Mouse (Mus musculus): Measurements from ENCODE around the gene Fars2.

The Fars2 gene

GRCm38 (mm10) chr13:36285235-36285634 is 168.0 kb downstream of the Fars2 start:
- in situ Hi-C loops (cut with MboI; ENCODE audit: low sequenced_read_pairs), result loop anchor here (25.0 kb wide), 1 partner anchor 1027 kb away; no protein-coding TSS in a partner anchor

GRCm38 (mm10) chr13:36293511-36293910 is 176.3 kb downstream of the Fars2 start:
- in situ Hi-C loops (cut with MboI; ENCODE audit: low sequenced_read_pairs), result loop anchor here (25.0 kb wide), 1 partner anchor 1019 kb away; no protein-coding TSS in a partner anchor

DNA sequence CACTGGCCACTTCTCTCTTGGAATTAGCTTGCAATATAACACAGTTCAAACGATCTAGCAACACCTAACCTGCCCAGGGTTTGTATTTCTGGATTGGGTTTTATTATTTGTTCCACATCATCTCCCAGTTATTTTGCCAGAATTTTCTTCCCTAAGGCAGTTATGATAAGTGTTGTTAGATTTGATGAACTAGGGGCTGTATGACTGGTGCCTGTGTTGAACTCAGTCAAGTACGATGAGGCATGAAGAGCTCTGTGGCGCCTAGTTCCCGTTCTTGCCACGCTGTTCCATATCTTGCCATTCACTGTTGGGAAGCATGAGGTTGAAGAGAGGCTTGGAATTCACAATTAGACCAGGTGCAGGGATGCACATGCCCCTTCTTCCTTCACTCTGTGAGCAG is 177.3 kb downstream of the Fars2 start:
- in situ Hi-C loops (cut with MboI; ENCODE audit: low sequenced_read_pairs), result loop anchor here (25.0 kb wide), 1 partner anchor 1018 kb away; no protein-coding TSS in a partner anchor

GRCm38 (mm10) chr13:36295848-36296247 is 178.6 kb downstream of the Fars2 start:
- in situ Hi-C loops (cut with MboI; ENCODE audit: low sequenced_read_pairs), result loop anchor here (25.0 kb wide), 1 partner anchor 1016 kb away; no protein-coding TSS in a partner anchor

- in situ Hi-C loops (cut with MboI; ENCODE audit: low sequenced_read_pairs), result loop anchor here (25.0 kb wide), 1 partner anchor 1016 kb away; no protein-coding TSS in a partner anchor
Measured at GRCm38 (mm10) chr13:36296574-36296973, 179.4 kb downstream of the Fars2 start.

GRCm38 (mm10) chr13:36297950-36298781 is 181.0 kb downstream of the Fars2 start:
- in situ Hi-C loops (cut with MboI; ENCODE audit: low sequenced_read_pairs), result loop anchor here (25.0 kb wide), 1 partner anchor 1014 kb away; no protein-coding TSS in a partner anchor

- in situ Hi-C loops (cut with MboI; ENCODE audit: low sequenced_read_pairs), result loop anchor here (25.0 kb wide), 1 partner anchor 1014 kb away; no protein-coding TSS in a partner anchor
Measured at GRCm38 (mm10) chr13:36298782-36299031, 181.5 kb downstream of the Fars2 start.

GRCm38 (mm10) chr13:36302770-36303169 is 185.6 kb downstream of the Fars2 start:
- in situ Hi-C loops (cut with MboI; ENCODE audit: low sequenced_read_pairs), result no loop called here

DNA sequence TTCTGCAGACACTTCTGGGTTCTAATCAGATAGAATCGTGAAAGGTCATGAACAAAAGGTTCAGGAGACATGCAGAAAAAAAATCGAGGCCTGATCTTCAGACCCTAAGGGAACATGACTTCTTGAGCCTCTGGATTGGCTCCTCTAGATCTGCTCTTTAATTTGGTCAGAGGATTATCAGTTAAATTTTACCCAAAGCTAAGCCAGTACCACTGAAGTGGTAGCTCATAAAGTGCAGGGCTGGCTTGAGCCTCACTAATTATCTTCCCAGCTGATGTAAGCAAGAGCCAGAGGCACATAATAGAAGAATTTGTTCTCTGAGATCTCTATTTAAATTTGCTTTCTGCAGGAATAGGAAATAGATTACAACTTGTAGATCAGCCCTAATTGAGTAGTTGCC is 188.1 kb downstream of the Fars2 start:
- in situ Hi-C loops (cut with MboI; ENCODE audit: low sequenced_read_pairs), result no loop called here

- in situ Hi-C loops (cut with MboI; ENCODE audit: low sequenced_read_pairs), result no loop called here
Measured at GRCm38 (mm10) chr13:36307386-36307785, 190.2 kb downstream of the Fars2 start.

DNA sequence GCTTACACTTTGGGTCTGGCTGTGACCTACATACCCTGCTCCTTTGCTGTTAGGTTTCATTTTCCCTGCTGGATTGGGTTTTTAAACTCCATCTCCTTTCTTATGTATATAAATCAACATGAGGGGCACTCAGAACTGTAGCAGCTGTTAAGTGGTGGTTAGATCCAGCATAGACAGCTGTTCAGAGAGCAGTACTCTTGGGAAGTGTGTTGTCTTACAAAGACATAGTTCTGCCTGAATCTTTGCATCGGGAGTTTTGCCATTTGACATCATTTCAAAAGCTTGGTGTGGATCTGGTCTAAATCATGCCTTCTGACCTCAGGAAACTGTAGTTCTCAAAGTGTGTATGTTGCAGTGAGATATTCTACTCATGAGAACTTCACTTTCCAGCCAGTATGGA is 191.9 kb downstream of the Fars2 start:
- in situ Hi-C loops (cut with MboI; ENCODE audit: low sequenced_read_pairs), result no loop called here

- in situ Hi-C loops (cut with MboI; ENCODE audit: low sequenced_read_pairs), result no loop called here
Measured at GRCm38 (mm10) chr13:36314218-36314617, 197.0 kb downstream of the Fars2 start.

GRCm38 (mm10) chr13:36314860-36315800 is 197.9 kb downstream of the Fars2 start:
- in situ Hi-C loops (cut with MboI; ENCODE audit: low sequenced_read_pairs), result no loop called here

DNA sequence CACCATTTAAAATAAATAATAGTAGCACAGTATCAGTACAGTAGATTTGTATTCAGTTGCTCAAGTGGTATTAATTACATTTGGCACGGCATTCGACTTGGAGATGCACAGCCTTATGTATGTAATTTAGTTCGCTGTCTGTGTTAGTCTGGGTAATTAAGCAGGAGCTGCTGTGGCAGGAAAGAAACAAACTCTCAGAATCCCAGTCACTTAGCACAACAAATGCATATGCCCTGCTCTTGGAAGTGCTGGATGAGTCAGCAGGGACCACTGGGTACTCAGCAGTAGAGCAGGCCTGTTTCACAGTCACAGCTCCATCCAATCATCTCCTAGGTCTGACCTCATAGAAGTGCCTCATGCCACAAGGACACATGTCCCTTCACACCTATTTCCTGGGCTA is 200.6 kb downstream of the Fars2 start:
- in situ Hi-C loops (cut with MboI; ENCODE audit: low sequenced_read_pairs), result no loop called here

DNA sequence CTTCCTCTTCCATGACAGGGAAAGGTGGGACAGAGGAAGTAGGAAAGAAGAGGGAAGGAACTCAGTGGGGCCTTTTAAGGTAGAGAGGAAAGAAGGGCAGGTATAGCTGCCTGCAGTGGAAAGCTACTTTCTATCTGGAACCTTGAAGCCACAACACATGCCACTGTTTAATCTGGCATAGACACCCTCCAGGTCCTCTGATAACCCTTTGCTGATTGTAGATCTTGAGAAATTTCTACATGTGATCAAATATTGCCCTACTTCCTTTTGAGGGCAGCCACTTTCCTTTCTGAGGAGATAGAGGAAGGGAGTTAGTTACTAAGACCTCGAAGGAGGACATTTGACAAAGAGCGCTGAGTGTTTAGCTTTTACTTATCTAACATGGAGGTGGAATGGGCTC is 207.4 kb downstream of the Fars2 start:
- in situ Hi-C loops (cut with MboI; ENCODE audit: low sequenced_read_pairs), result no loop called here

GRCm38 (mm10) chr13:36326539-36326938 is 209.3 kb downstream of the Fars2 start:
- in situ Hi-C loops (cut with MboI; ENCODE audit: low sequenced_read_pairs), result no loop called here

- in situ Hi-C loops (cut with MboI; ENCODE audit: low sequenced_read_pairs), result no loop called here
Measured at GRCm38 (mm10) chr13:36329871-36330270, 212.7 kb downstream of the Fars2 start.

DNA sequence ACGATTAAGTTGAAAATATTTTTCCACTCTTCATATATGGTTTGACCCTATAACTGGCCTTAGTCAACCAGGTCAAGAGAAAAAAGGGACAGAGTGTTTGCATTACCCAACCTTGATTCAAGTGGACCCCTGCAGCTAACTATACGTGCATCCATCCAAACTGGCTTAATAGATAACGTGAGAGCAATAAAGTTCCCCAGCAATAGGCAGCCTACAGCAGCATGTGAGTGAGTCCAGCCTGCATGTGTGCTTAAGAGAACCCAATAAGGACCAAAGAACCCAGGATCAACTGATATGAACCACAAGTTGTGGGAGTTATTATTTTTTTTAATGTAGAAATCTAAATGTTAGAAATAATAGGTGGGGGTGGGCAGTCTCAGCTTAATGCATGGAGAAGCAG is 213.3 kb downstream of the Fars2 start:
- in situ Hi-C loops (cut with MboI; ENCODE audit: low sequenced_read_pairs), result no loop called here

- in situ Hi-C loops (cut with MboI; ENCODE audit: low sequenced_read_pairs), result no loop called here
Measured at GRCm38 (mm10) chr13:36334748-36335147, 217.5 kb downstream of the Fars2 start.

GRCm38 (mm10) chr13:36351529-36351928 is 234.3 kb downstream of the Fars2 start:
- in situ Hi-C loops (cut with MboI; ENCODE audit: low sequenced_read_pairs), result no loop called here

DNA sequence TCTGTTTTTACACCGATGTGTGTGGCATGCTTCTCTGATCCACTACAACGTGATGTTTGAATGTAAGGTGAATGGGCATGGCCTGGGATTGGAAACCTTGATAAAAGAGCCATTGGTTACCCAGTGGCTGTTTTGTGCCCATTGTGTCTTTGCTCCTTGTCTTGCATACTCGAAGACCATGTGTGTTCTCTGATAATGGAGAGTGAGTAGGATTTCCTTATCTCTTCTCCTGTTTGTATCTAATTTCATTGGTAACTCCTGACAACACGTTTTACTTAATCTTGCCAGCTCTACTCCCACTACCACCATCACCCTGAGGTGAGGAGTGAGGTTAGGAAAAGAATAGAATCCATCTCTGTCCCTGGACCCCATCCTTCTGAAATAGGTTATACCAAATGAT is 240.3 kb downstream of the Fars2 start:
- in situ Hi-C loops (cut with MboI; ENCODE audit: low sequenced_read_pairs), result no loop called here

All from CH12F3 (cell line).